Mouse (Mus musculus) gastrocnemius, postnatal 4 days (tissue): ENCODE measurements around the gene Htatsf1. TPM values are rescaled to one million over a fixed set of nuclear protein-coding genes. Genes with fewer than 3 reads are reported as not detected.

Source experiments
- DNase-seq, 2 experiments: peaks; one replicate each; pipeline ENCODE4 v3.0.0; 2021 to 2022; ENCODE audit warnings: low spot score in 2 of 2, mixed read lengths in 2 of 2
- long read RNA-seq, 2 experiments: library from polyadenylated mRNA; stranded (forward); transcript quantifications; one replicate each; pipeline ENCODE4 v2.0.0; 2021
- total RNA-seq, 2 experiments: library from RNA; stranded (reverse); gene quantifications; 2 replicates each; pipeline ENCODE4 v1.2.3; 2021

The Htatsf1 gene
- 10 to 100 TPM; 56.2 to 61.4 TPM for total RNA-seq
- long read RNA-seq, experiment 1, transcript Htatsf1-201 (10 exons, 2,810 nt) = major isoform, 61 of 87 reads
- long read RNA-seq, experiment 1, partial matches to known transcripts = 20 of 87 reads
- long read RNA-seq, experiment 1, other reads (novel, unspliced or antisense) = 3 of 87 reads
- long read RNA-seq, experiment 2, transcript Htatsf1-201 (10 exons, 2,810 nt) = major isoform, 56 of 85 reads
- long read RNA-seq, experiment 2, partial matches to known transcripts = 24 of 85 reads
- long read RNA-seq, experiment 2, other reads (novel, unspliced or antisense) = 2 of 85 reads

DNA sequence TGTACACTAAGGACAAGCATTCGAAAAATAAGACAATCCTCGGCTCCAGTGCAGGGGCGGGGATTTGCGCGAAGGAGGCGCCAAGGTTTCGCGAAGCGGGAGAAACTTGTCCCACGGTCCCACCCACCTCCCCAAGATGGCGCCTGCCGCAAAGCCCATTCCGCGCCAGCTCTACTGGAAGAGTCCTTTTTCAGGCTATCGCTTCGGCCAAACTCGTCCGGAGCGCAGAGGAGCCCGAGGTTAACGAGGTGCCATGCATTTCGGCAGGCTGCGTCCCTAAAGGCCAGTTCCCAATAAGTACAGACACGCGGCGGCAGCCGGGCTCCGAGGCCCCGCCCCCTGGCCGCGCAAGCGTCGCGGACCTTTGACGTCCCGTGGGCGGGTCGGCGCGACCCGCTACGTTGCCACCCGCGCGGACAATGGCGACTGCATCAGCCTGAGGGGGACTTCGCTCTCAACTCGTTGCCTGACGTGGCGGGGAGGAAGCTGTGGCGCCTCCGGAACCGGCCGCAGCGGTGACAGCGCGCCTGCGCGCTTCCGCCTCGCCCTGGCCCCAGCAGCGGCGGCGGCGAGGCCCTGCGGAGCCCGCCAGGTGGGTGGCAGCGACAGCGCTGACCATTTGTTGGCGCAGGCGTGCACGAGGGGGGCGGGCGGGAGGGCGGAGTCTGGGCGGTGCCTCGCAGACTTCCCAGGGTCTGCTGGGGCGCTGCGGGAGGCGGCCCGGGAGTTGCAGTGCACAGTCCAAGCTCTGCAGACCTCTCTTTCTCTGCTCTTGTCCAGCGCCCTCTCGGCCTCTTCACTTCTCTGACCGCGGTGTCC, at the start of gene Htatsf1:
Gene Htatsf1 (plus strand): TSS at position 410 of the 819 bp plus-strand sequence.
- DNase-seq = peak; percentile 57 to 78

GRCm38 (mm10) chrX:57012891-57013290, 40.5 kb upstream of the Htatsf1 start:
- DNase-seq = no peak

DNA sequence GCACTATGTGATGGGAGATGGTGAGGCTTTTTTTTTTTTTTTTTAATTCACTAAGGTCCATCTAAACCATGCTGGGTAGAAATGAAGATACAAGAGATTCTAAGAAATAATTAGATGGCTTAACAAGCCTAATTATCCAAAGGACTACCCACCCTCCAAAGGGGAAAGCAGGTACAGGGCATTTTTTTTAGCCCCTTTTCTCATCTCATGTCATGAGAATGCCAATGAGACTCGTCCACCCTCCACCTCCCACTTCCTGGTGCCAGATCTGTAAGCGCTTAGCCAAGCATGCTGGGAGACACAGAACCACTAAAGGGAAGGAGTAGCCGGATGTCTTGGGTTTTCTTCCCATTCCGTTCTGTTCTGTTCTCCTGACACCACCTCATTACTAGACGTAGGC, 10.6 kb upstream of the Htatsf1 start, which contains the start of gene Brs3:
Gene Brs3 (plus strand): TSS at position 301 of the 400 bp plus-strand sequence.
- DNase-seq = no peak

GRCm38 (mm10) chrX:57043869-57044268, 9.5 kb upstream of the Htatsf1 start:
- no peak for DNase-seq

DNA sequence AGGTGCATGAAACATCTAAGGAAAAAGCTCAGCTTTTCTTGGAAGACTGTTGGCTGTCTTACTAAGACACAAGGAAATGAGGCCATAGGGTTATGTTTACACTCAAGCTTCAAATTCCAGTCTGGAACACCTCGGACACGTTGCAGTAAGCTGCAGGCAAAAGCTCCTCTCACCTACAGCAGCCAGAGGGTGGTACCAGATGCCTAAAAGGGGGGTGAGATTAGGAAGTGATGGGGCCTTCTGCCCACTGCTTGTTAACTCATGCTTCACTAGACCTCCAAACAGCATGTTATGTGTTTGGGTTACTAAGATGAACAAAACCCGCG, 572 bp upstream of the Htatsf1 start:
- no peak for DNase-seq

DNA sequence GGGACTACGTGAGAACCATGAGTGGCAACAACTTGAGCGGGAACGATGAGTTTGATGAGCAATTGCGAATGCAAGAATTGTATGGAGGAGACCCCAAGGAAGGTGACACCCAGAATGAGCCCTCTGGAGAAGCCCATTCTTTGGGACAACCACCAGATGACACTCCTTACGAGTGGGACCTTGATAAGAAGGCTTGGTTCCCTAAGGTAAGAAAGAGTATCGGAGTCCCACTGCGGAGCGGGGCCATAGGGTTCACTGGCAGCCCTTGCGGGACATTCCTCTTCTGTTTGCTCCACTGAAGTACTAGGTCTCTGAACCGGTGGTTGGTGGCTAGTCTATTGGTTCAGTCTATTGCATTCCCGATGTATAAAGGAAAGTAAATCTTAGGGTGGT, 606 bp downstream of the Htatsf1 start:
- DNase-seq = no peak

- DNase-seq = no peak
Measured at GRCm38 (mm10) chrX:57081496-57081895, 28.1 kb downstream of the Htatsf1 start.

- DNase-seq = no peak
Measured at GRCm38 (mm10) chrX:57087806-57088205, 34.4 kb downstream of the Htatsf1 start, which contains the start of gene Vgll1. Gene Vgll1 (plus strand): TSS chrX:57088106.

GRCm38 (mm10) chrX:57103415-57103814, 50.0 kb downstream of the Htatsf1 start:
- no peak for DNase-seq

DNA sequence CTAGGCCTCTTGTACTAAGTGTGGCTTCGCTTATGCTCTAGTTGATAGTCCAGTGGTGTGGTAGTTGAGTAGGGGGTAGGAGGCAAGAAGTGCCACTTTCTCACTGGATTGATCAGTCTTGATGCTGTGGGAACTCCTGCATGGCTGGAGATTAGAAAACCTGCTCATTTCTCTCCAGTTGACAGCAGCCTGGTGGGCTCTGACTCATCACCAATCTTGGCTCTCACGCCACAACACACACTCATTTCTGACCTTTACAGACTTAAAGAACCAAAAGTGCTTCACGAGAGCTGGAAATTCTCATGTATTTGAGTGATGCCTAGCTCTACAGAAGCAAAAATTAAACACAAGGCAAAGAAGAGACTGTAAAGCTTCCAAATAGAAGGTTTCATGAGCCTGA, 53.6 kb downstream of the Htatsf1 start:
- DNase-seq = no peak

Other genes starting within 250 kb of the Htatsf1 start
- gene Map7d3, start 231.3 kb upstream of the Htatsf1 start, total RNA-seq = 1 to 10 TPM; 3.0 to 3.8 TPM
- gene Adgrg4, start 183.4 kb upstream of the Htatsf1 start, total RNA-seq = not detected
- gene Brs3, start 10.5 kb upstream of the Htatsf1 start, total RNA-seq = not detected
- gene Vgll1, start 34.5 kb downstream of the Htatsf1 start, total RNA-seq = not detected
- gene Cd40lg, start 158.6 kb downstream of the Htatsf1 start, total RNA-seq = not detected